Mouse (Mus musculus): ENCODE measurements around the gene Defb29.

DNA sequence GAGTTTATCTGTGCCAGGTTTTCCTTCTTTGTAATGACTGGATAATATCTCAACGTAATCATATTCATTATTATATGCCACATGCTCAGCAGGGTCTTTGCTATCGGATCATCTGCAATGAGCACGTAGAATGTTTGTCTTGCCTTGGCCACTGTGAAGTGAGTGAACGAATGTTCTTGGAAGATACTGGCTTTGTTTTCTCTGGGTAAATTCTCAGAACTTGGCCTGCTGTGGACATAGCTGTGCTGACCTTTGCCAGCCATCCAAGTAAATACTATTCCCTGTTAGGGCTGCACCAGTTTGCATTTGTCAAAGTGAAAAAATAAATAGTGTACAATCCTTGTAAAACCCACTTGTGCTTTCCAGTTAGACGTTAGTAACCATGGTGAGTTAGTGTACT lies 8.2 kb upstream of the Defb29 start:
- TF ChIP-seq POLR2A (IDR thresholded peaks at IDR 0.05; ENCODE audit: borderline replicate concordance, insufficient read depth, low read length) = no peak
- TF ChIP-seq CTCF (IDR thresholded peaks at IDR 0.05; ENCODE audit: borderline replicate concordance, insufficient read depth, low read depth, low read length) = no peak

Data from cerebellum, adult 2 months (tissue).